Mouse (Mus musculus) bone marrow, adult 2 months (tissue): Measurements from ENCODE around the gene Rhbdf1.

Experiments used
- CTCF ChIP-seq: fragments of 200-500 bp; IDR thresholded peaks from 2 replicates; pipeline ENCODE4 v1.5.1; 2011; ENCODE audit warnings: low read length, control low read depth; ENCODE audit not compliant: control insufficient read depth, insufficient read depth
- POLR2A ChIP-seq: fragments of 200-500 bp; IDR thresholded peaks from 2 replicates; pipeline ENCODE4 v1.6.1; 2011; ENCODE audit warnings: low read depth, mild to moderate bottlenecking, control low read depth, low read length, borderline replicate concordance; ENCODE audit not compliant: control insufficient read depth

DNA sequence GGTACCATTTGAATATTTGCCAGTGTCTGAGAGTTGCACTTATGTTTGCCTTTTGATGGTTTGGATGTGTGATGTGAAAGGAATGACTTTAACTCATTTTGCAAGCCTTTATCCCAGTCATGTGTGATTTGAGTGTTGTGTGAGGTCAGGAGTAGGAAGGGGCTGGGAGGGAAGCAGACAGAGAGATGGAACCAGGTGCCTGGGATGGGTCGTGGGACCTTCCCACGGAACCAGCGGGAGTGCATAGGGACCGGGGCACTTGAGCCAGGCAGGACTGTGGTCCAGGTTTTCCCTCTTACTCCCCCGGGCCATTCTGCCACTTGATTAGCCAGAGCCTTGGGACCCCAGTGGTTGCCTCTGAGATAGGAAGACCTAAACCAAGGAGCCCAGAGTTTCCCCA, 45.9 kb upstream of the Rhbdf1 start:
- TF ChIP-seq POLR2A, result no peak
- TF ChIP-seq CTCF, result no peak
